Mouse (Mus musculus): ENCODE measurements around the gene Pcsk5. TPM values are rescaled to one million over a fixed set of nuclear protein-coding genes. Genes with fewer than 3 reads are reported as not detected.
A peak's percentile ranks its signal among the peaks of the same experiment; 100 is the strongest.

The Pcsk5 gene
- polyA plus RNA-seq, 1 experiment from 2014 or later, result 11.9 TPM

DNA sequence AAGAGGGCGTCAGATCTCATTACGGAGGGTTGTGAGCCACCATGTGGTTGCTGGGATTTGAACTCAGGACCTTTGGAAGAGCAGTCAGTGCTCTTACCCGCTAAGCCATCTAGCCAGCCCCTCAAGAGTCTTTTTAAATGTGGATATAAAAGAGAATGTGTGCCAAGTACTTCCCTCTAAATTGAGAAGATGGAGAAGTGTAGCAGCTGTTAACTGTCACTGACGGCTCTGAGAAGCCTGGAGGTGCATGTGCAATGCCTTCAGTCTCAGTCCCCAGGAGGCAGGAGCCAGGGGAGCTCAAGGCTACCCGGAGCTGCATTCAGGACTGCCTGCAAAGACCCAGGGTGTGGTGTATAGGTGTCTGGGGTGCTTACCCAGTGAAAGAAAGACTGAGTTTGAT lies 439.5 kb downstream of the Pcsk5 start:
- Histone ChIP-seq H3K4me3 (ENCODE audit: low read depth, low read length) (no peak overlapping the region), H3K4me2 (ENCODE audit: low read depth, low read length) (no peak overlapping the region), H3K9ac (replicated peaks; ENCODE audit: low read depth, low read length) (no peak overlapping the region), H3K4me1 (ENCODE audit: control insufficient read depth, insufficient read depth, low read length) (peaks cover 6% of the 10 kb centered on the region), H3K27ac (ENCODE audit: low read depth, low read length) (no peak overlapping the region), H3K27me3 (ENCODE audit: control insufficient read depth, insufficient read depth, low read length) (no peaks in the 10 kb centered on the region), H3K36me3 (ENCODE audit: control insufficient read depth, insufficient read depth, low read length) (peaks cover 13% of the 10 kb centered on the region), H3K9me3 (ENCODE audit: control insufficient read depth, low read length) (no peaks in the 10 kb centered on the region)
- ATAC-seq (ENCODE audit: low read depth), result no peak
- 79% methylated on average over 5 of the region's 5 CpGs for WGBS

DNA sequence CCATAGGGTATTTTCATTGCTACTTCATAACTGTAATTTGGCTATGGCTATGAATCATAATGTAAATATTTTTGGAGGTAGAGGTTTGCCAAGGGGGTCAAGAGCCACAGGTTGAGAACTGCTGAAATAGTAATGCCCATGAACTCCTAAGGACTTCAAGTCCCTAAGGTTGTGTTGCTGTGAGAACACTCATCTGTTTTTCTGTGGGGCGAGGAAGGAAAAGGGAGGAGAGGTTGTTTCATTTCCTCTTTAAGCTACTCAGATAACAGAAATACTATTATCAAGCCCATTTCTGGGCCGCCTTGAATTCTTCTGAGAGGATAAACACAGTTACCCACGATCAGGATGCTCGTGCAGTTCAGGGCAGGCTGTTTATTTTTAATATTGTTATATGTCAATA lies 440.6 kb downstream of the Pcsk5 start:
- H3K4me3 ChIP-seq (ENCODE audit: low read depth, low read length), result no peak overlapping the region
- peaks cover 6% of the 10 kb centered on the region for H3K4me1 ChIP-seq (ENCODE audit: control insufficient read depth, insufficient read depth, low read length)
- no peak overlapping the region for H3K4me2 ChIP-seq (ENCODE audit: low read depth, low read length)
- ATAC-seq (ENCODE audit: low read depth), result no peak
- no peaks in the 10 kb centered on the region for H3K27me3 ChIP-seq (ENCODE audit: control insufficient read depth, insufficient read depth, low read length)
- H3K9ac ChIP-seq (replicated peaks; ENCODE audit: low read depth, low read length), result no peak overlapping the region
- H3K9me3 ChIP-seq (ENCODE audit: control insufficient read depth, low read length), result no peaks in the 10 kb centered on the region
- WGBS, result 98% methylated on average over 4 of the region's 4 CpGs
- no peak overlapping the region for H3K27ac ChIP-seq (ENCODE audit: low read depth, low read length)
- H3K36me3 ChIP-seq (ENCODE audit: control insufficient read depth, insufficient read depth, low read length), result peaks cover 13% of the 10 kb centered on the region

DNA sequence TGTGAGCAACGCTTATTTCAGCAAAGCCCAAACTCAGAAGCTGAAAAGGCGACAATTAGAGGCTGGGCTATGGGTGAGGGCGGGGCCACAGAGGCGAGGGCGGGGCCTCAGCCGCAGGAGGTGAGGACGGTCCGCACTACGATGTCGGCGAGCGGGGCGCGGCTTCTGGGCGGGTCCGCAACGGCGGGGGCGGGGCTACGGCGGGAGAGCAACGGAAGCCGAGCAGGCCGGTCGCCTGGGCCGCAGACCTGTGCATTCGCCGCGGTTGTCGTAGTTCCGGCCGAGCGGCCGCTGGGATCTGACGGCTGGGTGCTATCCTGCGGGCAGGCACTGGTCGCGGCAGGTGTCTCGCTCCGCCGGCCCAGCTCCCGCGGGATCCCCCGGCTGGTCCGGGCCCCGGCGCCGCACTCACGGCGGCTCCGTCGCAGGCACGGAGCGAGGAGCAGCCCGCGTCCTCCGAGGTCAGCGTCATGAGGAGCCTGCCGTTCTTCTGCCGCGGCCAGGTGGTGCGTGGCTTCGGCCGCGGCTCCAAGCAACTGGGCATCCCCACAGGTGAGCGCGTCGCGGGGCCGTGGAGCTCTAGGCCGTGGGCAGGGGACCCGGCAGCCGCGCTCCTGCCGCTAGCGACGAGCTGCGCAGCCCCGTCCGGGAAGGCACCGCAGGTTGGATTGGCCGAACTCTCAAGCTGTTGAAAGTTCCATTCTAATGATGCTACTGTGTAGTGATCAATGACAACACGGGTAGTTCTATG lies 443.4 kb downstream of the Pcsk5 start, which contains the start of gene Rfk:
Rfk (plus strand) TSS at position 203 of the 751 bp plus-strand sequence.
- WGBS, result under 1% methylated on average over 75 of the region's 83 CpGs

DNA sequence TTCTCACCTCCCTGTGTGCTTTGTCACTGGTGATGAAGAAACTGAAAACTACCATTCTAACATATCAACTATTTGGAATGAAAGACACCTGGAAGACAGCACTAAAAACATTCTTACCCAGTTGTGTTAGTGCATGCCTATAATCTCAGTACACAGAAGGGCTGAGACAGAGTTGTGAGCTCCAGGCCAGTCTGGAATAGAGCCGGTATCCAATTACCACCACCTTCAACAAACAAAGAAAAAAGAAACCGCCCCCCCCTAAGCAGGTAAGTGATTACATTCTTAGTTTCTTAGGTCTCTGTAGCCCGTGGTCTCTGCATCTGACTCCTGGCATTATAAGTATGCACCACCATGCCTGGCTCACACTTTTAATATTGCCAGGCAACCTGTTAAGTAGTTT lies 444.6 kb downstream of the Pcsk5 start:
- no peak overlapping the region; the same call in 1 of the 2 replicates for H3K4me2 ChIP-seq (ENCODE audit: low read depth, low read length)
- no peak for ATAC-seq (ENCODE audit: low read depth)
- 14% methylated on average over 3 of the region's 3 CpGs for WGBS

More for the DNA sequence above, 443.4 kb downstream of the Pcsk5 start, which contains the start of gene Rfk:
- no peaks in the 10 kb centered on the region for H3K9me3 ChIP-seq (ENCODE audit: control insufficient read depth, low read length)
- no peaks in the 10 kb centered on the region for H3K27me3 ChIP-seq (ENCODE audit: control insufficient read depth, insufficient read depth, low read length)
- H3K4me2 ChIP-seq (ENCODE audit: low read depth, low read length), result peak within 1 kb of the TSS; percentile 49
- peak; percentile 98 for ATAC-seq (ENCODE audit: low read depth)
- H3K27ac ChIP-seq (ENCODE audit: low read depth, low read length), result peak within 1 kb of the TSS; percentile 66
- H3K36me3 ChIP-seq (ENCODE audit: control insufficient read depth, insufficient read depth, low read length), result peaks cover 3% of the 10 kb centered on the region; the same call in 1 of the 2 replicates
- peak within 1 kb of the TSS; percentile 76 for H3K4me3 ChIP-seq (ENCODE audit: low read depth, low read length)
- H3K4me1 ChIP-seq (ENCODE audit: control insufficient read depth, insufficient read depth, low read length), result peaks cover 6% of the 10 kb centered on the region
- peak within 1 kb of the TSS; percentile 72 for H3K9ac ChIP-seq (replicated peaks; ENCODE audit: low read depth, low read length)

DNA sequence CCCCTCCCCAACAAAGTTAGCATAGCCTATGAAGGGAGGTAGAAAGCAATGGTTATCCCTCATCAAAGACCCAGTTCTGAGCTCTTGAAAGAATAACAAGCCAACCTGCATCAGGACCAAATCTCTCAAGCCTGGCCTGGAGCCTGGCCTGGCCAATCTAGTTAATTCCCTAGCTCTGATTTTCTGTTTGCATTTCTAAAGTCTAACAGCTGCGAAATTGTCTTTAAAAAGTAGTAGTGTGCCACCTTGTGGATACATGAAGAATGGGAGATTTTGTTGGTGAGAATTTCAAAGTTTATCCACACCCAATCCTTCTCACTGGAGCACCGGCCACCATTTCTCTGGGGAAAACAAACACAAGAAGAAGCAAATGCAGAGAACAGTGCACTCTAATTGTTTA lies 449.0 kb downstream of the Pcsk5 start:
- 20% methylated on average over 2 of the region's 2 CpGs for WGBS
- peak; percentile 30; the same call in 1 of the 2 replicates for ATAC-seq (ENCODE audit: low read depth)
- no peak overlapping the region for H3K4me3 ChIP-seq (ENCODE audit: low read depth, low read length)

More for the DNA sequence above, 444.6 kb downstream of the Pcsk5 start:
- Histone ChIP-seq H3K4me1 (ENCODE audit: control insufficient read depth, insufficient read depth, low read length) (peaks cover 6% of the 10 kb centered on the region), H3K4me3 (ENCODE audit: low read depth, low read length) (no peak overlapping the region), H3K36me3 (ENCODE audit: control insufficient read depth, insufficient read depth, low read length) (no peaks in the 10 kb centered on the region), H3K27ac (ENCODE audit: low read depth, low read length) (no peak overlapping the region), H3K9ac (replicated peaks; ENCODE audit: low read depth, low read length) (no peak overlapping the region), H3K27me3 (ENCODE audit: control insufficient read depth, insufficient read depth, low read length) (no peaks in the 10 kb centered on the region), H3K9me3 (ENCODE audit: control insufficient read depth, low read length) (no peaks in the 10 kb centered on the region)

GRCm38 (mm10) chr19:17386424-17386823 lies 451.0 kb downstream of the Pcsk5 start:
- Histone ChIP-seq H3K27ac (ENCODE audit: low read depth, low read length) (no peak overlapping the region), H3K9me3 (ENCODE audit: control insufficient read depth, low read length) (no peaks in the 10 kb centered on the region), H3K4me1 (ENCODE audit: control insufficient read depth, insufficient read depth, low read length) (peaks cover 4% of the 10 kb centered on the region; the same call in 1 of the 2 replicates), H3K9ac (replicated peaks; ENCODE audit: low read depth, low read length) (no peak overlapping the region), H3K36me3 (ENCODE audit: control insufficient read depth, insufficient read depth, low read length) (no peaks in the 10 kb centered on the region), H3K27me3 (ENCODE audit: control insufficient read depth, insufficient read depth, low read length) (no peaks in the 10 kb centered on the region), H3K4me3 (ENCODE audit: low read depth, low read length) (no peak overlapping the region), H3K4me2 (ENCODE audit: low read depth, low read length) (0 out of 2 replicates have a peak overlapping the region, but pooled peaks have one; percentile 14)
- WGBS, result 7% methylated on average over 6 of the region's 6 CpGs
- ATAC-seq (ENCODE audit: low read depth), result peak; percentile 57; the same call in 1 of the 2 replicates

More for the DNA sequence above, 449.0 kb downstream of the Pcsk5 start:
- H3K4me1 ChIP-seq (ENCODE audit: control insufficient read depth, insufficient read depth, low read length), result peaks cover 4% of the 10 kb centered on the region; the same call in 1 of the 2 replicates
- H3K27me3 ChIP-seq (ENCODE audit: control insufficient read depth, insufficient read depth, low read length), result no peaks in the 10 kb centered on the region
- no peaks in the 10 kb centered on the region for H3K36me3 ChIP-seq (ENCODE audit: control insufficient read depth, insufficient read depth, low read length)
- no peak overlapping the region for H3K27ac ChIP-seq (ENCODE audit: low read depth, low read length)
- no peak overlapping the region for H3K4me2 ChIP-seq (ENCODE audit: low read depth, low read length)
- no peaks in the 10 kb centered on the region for H3K9me3 ChIP-seq (ENCODE audit: control insufficient read depth, low read length)
- H3K9ac ChIP-seq (replicated peaks; ENCODE audit: low read depth, low read length), result no peak overlapping the region

DNA sequence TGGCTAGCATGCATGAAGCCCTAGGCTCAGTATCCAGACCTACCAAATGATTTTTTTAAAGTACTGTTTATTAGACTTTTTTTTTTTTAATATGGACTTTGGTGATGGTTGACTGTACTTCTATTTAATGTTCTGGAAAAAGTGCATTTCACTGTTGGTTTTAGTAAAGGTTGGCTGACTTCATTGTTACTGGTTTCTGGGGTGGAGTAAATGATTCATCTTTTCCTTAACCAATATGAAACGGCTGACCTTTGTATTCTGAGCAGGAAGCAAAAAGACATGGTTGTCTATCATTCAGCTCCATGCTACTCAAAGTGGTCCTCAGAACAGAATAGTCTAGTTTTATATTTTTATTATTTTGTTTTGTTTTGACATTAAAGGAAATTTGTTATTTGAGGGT lies 452.0 kb downstream of the Pcsk5 start:
- 63% methylated on average over 1 of the region's 1 CpGs for WGBS
- Histone ChIP-seq H3K27ac (ENCODE audit: low read depth, low read length) (no peak overlapping the region), H3K36me3 (ENCODE audit: control insufficient read depth, insufficient read depth, low read length) (no peaks in the 10 kb centered on the region), H3K27me3 (ENCODE audit: control insufficient read depth, insufficient read depth, low read length) (no peaks in the 10 kb centered on the region), H3K4me2 (ENCODE audit: low read depth, low read length) (no peak overlapping the region), H3K4me3 (ENCODE audit: low read depth, low read length) (no peak overlapping the region), H3K9me3 (ENCODE audit: control insufficient read depth, low read length) (no peaks in the 10 kb centered on the region), H3K9ac (replicated peaks; ENCODE audit: low read depth, low read length) (no peak overlapping the region), H3K4me1 (ENCODE audit: control insufficient read depth, insufficient read depth, low read length) (peaks cover 4% of the 10 kb centered on the region; the same call in 1 of the 2 replicates)
- ATAC-seq (ENCODE audit: low read depth), result no peak

DNA sequence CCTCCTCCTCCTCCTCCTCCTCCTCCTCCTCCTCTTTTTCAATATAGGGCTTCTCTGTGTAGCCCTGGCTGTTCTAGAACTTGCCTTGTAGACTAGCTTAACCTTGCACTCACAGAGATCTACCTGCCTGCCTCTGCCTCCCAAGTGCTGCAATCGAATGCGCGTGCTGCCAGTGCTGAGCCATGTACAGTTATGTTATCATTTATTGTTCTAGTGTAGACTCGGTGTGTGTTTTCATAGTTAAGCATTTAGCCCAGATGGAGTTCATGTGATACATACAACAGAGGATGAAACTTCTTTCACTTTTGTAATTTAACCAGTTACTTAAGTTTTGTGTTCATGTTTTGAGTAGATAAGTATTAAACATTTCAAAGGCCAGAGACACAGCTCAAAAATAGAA lies 452.4 kb downstream of the Pcsk5 start:
- H3K27me3 ChIP-seq (ENCODE audit: control insufficient read depth, insufficient read depth, low read length), result no peaks in the 10 kb centered on the region
- peaks cover 4% of the 10 kb centered on the region; the same call in 1 of the 2 replicates for H3K4me1 ChIP-seq (ENCODE audit: control insufficient read depth, insufficient read depth, low read length)
- WGBS, result 95% methylated on average over 4 of the region's 4 CpGs
- no peaks in the 10 kb centered on the region for H3K36me3 ChIP-seq (ENCODE audit: control insufficient read depth, insufficient read depth, low read length)
- no peak overlapping the region for H3K4me2 ChIP-seq (ENCODE audit: low read depth, low read length)
- no peak overlapping the region for H3K9ac ChIP-seq (replicated peaks; ENCODE audit: low read depth, low read length)
- H3K27ac ChIP-seq (ENCODE audit: low read depth, low read length), result no peak overlapping the region
- no peak overlapping the region for H3K4me3 ChIP-seq (ENCODE audit: low read depth, low read length)
- no peak for ATAC-seq (ENCODE audit: low read depth)
- no peaks in the 10 kb centered on the region for H3K9me3 ChIP-seq (ENCODE audit: control insufficient read depth, low read length)

- Histone ChIP-seq H3K4me1 (ENCODE audit: control insufficient read depth, insufficient read depth, low read length) (peaks cover 4% of the 10 kb centered on the region; the same call in 1 of the 2 replicates), H3K4me3 (ENCODE audit: low read depth, low read length) (no peak overlapping the region), H3K36me3 (ENCODE audit: control insufficient read depth, insufficient read depth, low read length) (no peaks in the 10 kb centered on the region), H3K4me2 (ENCODE audit: low read depth, low read length) (no peak overlapping the region), H3K27me3 (ENCODE audit: control insufficient read depth, insufficient read depth, low read length) (no peaks in the 10 kb centered on the region), H3K9me3 (ENCODE audit: control insufficient read depth, low read length) (no peaks in the 10 kb centered on the region), H3K9ac (replicated peaks; ENCODE audit: low read depth, low read length) (no peak overlapping the region), H3K27ac (ENCODE audit: low read depth, low read length) (no peak overlapping the region)
- 94% methylated on average over 6 of the region's 6 CpGs for WGBS
- no peak for ATAC-seq (ENCODE audit: low read depth)
Observed at GRCm38 (mm10) chr19:17382807-17383397, 454.5 kb downstream of the Pcsk5 start.

Data from neural tube, embryonic 14.5 days (tissue).